ENCODE assay signal across 8 mouse cellular contexts in genomic region chr8:94191101-94191691, GRCm38 (mm10). TPM values are rescaled to one million over a fixed set of nuclear protein-coding genes. Genes with fewer than 3 reads are reported as not detected.
DNase-seq lines count a peak whose midpoint lies in the region; ATAC-seq and TF ChIP-seq lines count a peak whose summit lies in the region.

No protein-coding gene starts in this region.

- no peaks in the 10 kb centered on the region for H3K36me3 ChIP-seq in forebrain, embryonic 13.5 days (ENCODE audit: poor library complexity, severe bottlenecking)
- no peaks in the 10 kb centered on the region for H3K36me3 ChIP-seq in limb, embryonic 11.5 days (ENCODE audit: control insufficient read depth, insufficient read depth, low read length)
- no peaks in the 10 kb centered on the region for H3K36me3 ChIP-seq in midbrain, embryonic 10.5 days
- no peaks in the 10 kb centered on the region for H3K36me3 ChIP-seq in stomach, postnatal 0 days (ENCODE audit: control insufficient read depth, insufficient read depth, low read length)

- no peak overlapping the region for H3K27ac ChIP-seq in forebrain, embryonic 13.5 days
- no peak overlapping the region for H3K27ac ChIP-seq in limb, embryonic 11.5 days (replicated peaks; ENCODE audit: low read depth, low read length)
- peak overlapping the region; percentile 57; the same call in 1 of the 2 replicates for H3K27ac ChIP-seq in midbrain, embryonic 10.5 days (replicated peaks)
- 0 out of 2 replicates have a peak overlapping the region, but pooled peaks have one; percentile 3 for H3K27ac ChIP-seq in stomach, postnatal 0 days (replicated peaks)

- H3K4me1 ChIP-seq in forebrain, embryonic 13.5 days, result peaks cover 35% of the 10 kb centered on the region
- peaks cover 4% of the 10 kb centered on the region; the same call in 1 of the 2 replicates for H3K4me1 ChIP-seq in limb, embryonic 11.5 days (ENCODE audit: control insufficient read depth, insufficient read depth, low read length)
- H3K4me1 ChIP-seq in midbrain, embryonic 10.5 days, result peaks cover 32% of the 10 kb centered on the region
- H3K4me1 ChIP-seq in stomach, postnatal 0 days (replicated peaks; ENCODE audit: control insufficient read depth, insufficient read depth), result 0 out of 2 replicates have a peak, but pooled peaks cover 3% of the 10 kb centered on the region

- peak overlapping the region; percentile 53 for H3K4me2 ChIP-seq in forebrain, embryonic 13.5 days
- H3K4me2 ChIP-seq in limb, embryonic 11.5 days (ENCODE audit: low read depth, severe bottlenecking), result peak overlapping the region; percentile 32
- H3K4me2 ChIP-seq in stomach, postnatal 0 days (replicated peaks; ENCODE audit: low read depth), result peak overlapping the region; percentile 47; the same call in 1 of the 2 replicates

- no peak for TF ChIP-seq CTCF in stomach, postnatal 0 days (IDR thresholded peaks at IDR 0.05; ENCODE audit: low read depth)

- peaks cover 16% of the 10 kb centered on the region for H3K27me3 ChIP-seq in forebrain, embryonic 13.5 days
- H3K27me3 ChIP-seq in limb, embryonic 11.5 days (ENCODE audit: control insufficient read depth, insufficient read depth, low read length), result peaks cover 4% of the 10 kb centered on the region
- H3K27me3 ChIP-seq in midbrain, embryonic 10.5 days (ENCODE audit: low read depth, poor library complexity, severe bottlenecking), result peaks cover 45% of the 10 kb centered on the region
- H3K27me3 ChIP-seq in stomach, postnatal 0 days (ENCODE audit: control insufficient read depth, insufficient read depth, low read length), result no peaks in the 10 kb centered on the region

- no peaks in the 10 kb centered on the region for H3K9me3 ChIP-seq in forebrain, embryonic 13.5 days (replicated peaks)
- H3K9me3 ChIP-seq in limb, embryonic 11.5 days (ENCODE audit: control insufficient read depth, low read length), result no peaks in the 10 kb centered on the region
- no peaks in the 10 kb centered on the region for H3K9me3 ChIP-seq in midbrain, embryonic 10.5 days (replicated peaks)
- H3K9me3 ChIP-seq in stomach, postnatal 0 days (ENCODE audit: control insufficient read depth, low read length), result no peaks in the 10 kb centered on the region

- peak; percentile 74 for DNase-seq in urinary bladder, postnatal 14 days (ENCODE audit: low spot score)
- DNase-seq in urinary bladder, postnatal 10 days (ENCODE audit: low spot score), result no peak
- peak; percentile 78 for DNase-seq in heart, postnatal 4 days
- DNase-seq in limb, embryonic 11.5 days (ENCODE audit: low spot score), result peak; percentile 60
- DNase-seq in midbrain, embryonic 10.5 days (ENCODE audit: low spot score), result peak; percentile 42
- peak; percentile 83 for DNase-seq in stomach, postnatal 0 days (ENCODE audit: low spot score)
- DNase-seq in layer of hippocampus, postnatal 25 days (ENCODE audit: extremely low spot score in 1 of 2, low spot score in 1 of 2), result no peak

- H3K4me3 ChIP-seq in forebrain, embryonic 13.5 days, result no peak overlapping the region
- H3K4me3 ChIP-seq in limb, embryonic 11.5 days (ENCODE audit: low read depth, low read length), result peak overlapping the region; percentile 17; the same call in 1 of the 2 replicates
- peak overlapping the region; percentile 48 for H3K4me3 ChIP-seq in midbrain, embryonic 10.5 days
- H3K4me3 ChIP-seq in stomach, postnatal 0 days (ENCODE audit: low read depth, low read length), result no peak overlapping the region

- no peak for TF ChIP-seq EP300 in stomach, postnatal 0 days (optimal IDR thresholded peaks at IDR 0.05)

- no peak for ATAC-seq in forebrain, embryonic 13.5 days
- no peak for ATAC-seq in limb, embryonic 11.5 days (ENCODE audit: insufficient number of reproducible peaks, low FRiP score, low TSS enrichment, low read depth)
- peak; percentile 19; the same call in 1 of the 2 replicates for ATAC-seq in stomach, postnatal 0 days (ENCODE audit: low FRiP score, low TSS enrichment)

- no peak overlapping the region for H3K9ac ChIP-seq in forebrain, embryonic 13.5 days
- H3K9ac ChIP-seq in limb, embryonic 11.5 days (ENCODE audit: low read length), result no peak overlapping the region
- no peak overlapping the region for H3K9ac ChIP-seq in stomach, postnatal 0 days (ENCODE audit: low read length)

- 30% methylated on average over 21 of the region's 21 CpGs for WGBS in forebrain, embryonic 13.5 days
- 23% methylated on average over 21 of the region's 21 CpGs for WGBS in limb, embryonic 11.5 days
- WGBS in midbrain, embryonic 10.5 days, result 29% methylated on average over 21 of the region's 21 CpGs
- WGBS in stomach, postnatal 0 days, result 27% methylated on average over 21 of the region's 21 CpGs

RNA-seq across cellular contexts. Expression of gene Mt1, which starts 12.3 kb away (rescaled TPM):
- 91.0 and 105 TPM in 2 replicates for polyA plus RNA-seq in forebrain, embryonic 13.5 days (2015; fragmentation: Nextera tagmentation; extraction: Ambion mirVana)
- 100 to 1,000 TPM; 168 to 174 TPM for total RNA-seq in heart, postnatal 4 days (2021)
- polyA plus RNA-seq in limb, embryonic 11.5 days (2014; fragmentation: Nextera tagmentation; extraction: Ambion mirVana), result 81.4 and 82.2 TPM in 2 replicates
- 131 and 201 TPM in 2 replicates for polyA plus RNA-seq in midbrain, embryonic 10.5 days (2016; fragmentation: Nextera tagmentation; extraction: Ambion mirVana)
- polyA plus RNA-seq in stomach, postnatal 0 days (2015; fragmentation: Nextera tagmentation; extraction: Ambion mirVana), result 1,909 and 2,218 TPM in 2 replicates
- total RNA-seq in layer of hippocampus, postnatal 25 days (2021), result 100 to 1,000 TPM; 584 to 804 TPM

RNA-seq across cellular contexts. Expression of gene Mt2, which starts 18.7 kb away (rescaled TPM):
- polyA plus RNA-seq in forebrain, embryonic 13.5 days (2015; fragmentation: Nextera tagmentation; extraction: Ambion mirVana), result 41.0 and 48.0 TPM in 2 replicates
- 10 to 100 TPM; 35.5 to 37.4 TPM for total RNA-seq in heart, postnatal 4 days (2021)
- polyA plus RNA-seq in limb, embryonic 11.5 days (2014; fragmentation: Nextera tagmentation; extraction: Ambion mirVana), result 21.7 and 23.2 TPM in 2 replicates
- polyA plus RNA-seq in midbrain, embryonic 10.5 days (2016; fragmentation: Nextera tagmentation; extraction: Ambion mirVana), result 32.3 and 55.8 TPM in 2 replicates
- polyA plus RNA-seq in stomach, postnatal 0 days (2015; fragmentation: Nextera tagmentation; extraction: Ambion mirVana), result 570 and 681 TPM in 2 replicates
- 100 to 1,000 TPM; 381 to 701 TPM for total RNA-seq in layer of hippocampus, postnatal 25 days (2021)

RNA-seq across cellular contexts. Expression of gene Nup93, which starts 23.2 kb away (rescaled TPM):
- 83.6 and 98.8 TPM in 2 replicates for polyA plus RNA-seq in forebrain, embryonic 13.5 days (2015; fragmentation: Nextera tagmentation; extraction: Ambion mirVana)
- 10 to 100 TPM; 45.1 to 52.7 TPM for total RNA-seq in heart, postnatal 4 days (2021)
- polyA plus RNA-seq in limb, embryonic 11.5 days (2014; fragmentation: Nextera tagmentation; extraction: Ambion mirVana), result 128 and 135 TPM in 2 replicates
- polyA plus RNA-seq in midbrain, embryonic 10.5 days (2016; fragmentation: Nextera tagmentation; extraction: Ambion mirVana), result 133 and 142 TPM in 2 replicates
- 26.2 and 28.1 TPM in 2 replicates for polyA plus RNA-seq in stomach, postnatal 0 days (2015; fragmentation: Nextera tagmentation; extraction: Ambion mirVana)
- total RNA-seq in layer of hippocampus, postnatal 25 days (2021), result 10 to 100 TPM; 42.5 to 60.5 TPM

RNA-seq across cellular contexts. Expression of gene Mt3, which starts 38.8 kb away (rescaled TPM):
- polyA plus RNA-seq in forebrain, embryonic 13.5 days (2015; fragmentation: Nextera tagmentation; extraction: Ambion mirVana), result 188 and 208 TPM in 2 replicates
- 10 to 100 TPM; 26.7 to 28.1 TPM for total RNA-seq in heart, postnatal 4 days (2021)
- polyA plus RNA-seq in limb, embryonic 11.5 days (2014; fragmentation: Nextera tagmentation; extraction: Ambion mirVana), result 0.61 TPM in 1 of 2 replicates, not detected in the other
- polyA plus RNA-seq in midbrain, embryonic 10.5 days (2016; fragmentation: Nextera tagmentation; extraction: Ambion mirVana), result 6.8 and 7.5 TPM in 2 replicates
- polyA plus RNA-seq in stomach, postnatal 0 days (2015; fragmentation: Nextera tagmentation; extraction: Ambion mirVana), result 4.1 and 5.3 TPM in 2 replicates
- total RNA-seq in layer of hippocampus, postnatal 25 days (2021), result 1,000 to 10,000 TPM; 1,168 to 1,277 TPM

RNA-seq across cellular contexts. Expression of gene Mt4, which starts 54.2 kb away (rescaled TPM):
- not detected in 2 replicates for polyA plus RNA-seq in forebrain, embryonic 13.5 days (2015; fragmentation: Nextera tagmentation; extraction: Ambion mirVana)
- total RNA-seq in heart, postnatal 4 days (2021), result not detected
- polyA plus RNA-seq in limb, embryonic 11.5 days (2014; fragmentation: Nextera tagmentation; extraction: Ambion mirVana), result not detected in 2 replicates
- polyA plus RNA-seq in midbrain, embryonic 10.5 days (2016; fragmentation: Nextera tagmentation; extraction: Ambion mirVana), result not detected in 2 replicates
- 79.7 and 84.9 TPM in 2 replicates for polyA plus RNA-seq in stomach, postnatal 0 days (2015; fragmentation: Nextera tagmentation; extraction: Ambion mirVana)
- not detected for total RNA-seq in layer of hippocampus, postnatal 25 days (2021)

Comparison
In these comparisons a context has a peak if more than half of its experiments do, and no peak if none do; other contexts are left out.
1. DNase-seq: peak in urinary bladder, postnatal 14 days (single experiment), heart, postnatal 4 days (single experiment), limb, embryonic 11.5 days (single experiment), midbrain, embryonic 10.5 days (single experiment) and stomach, postnatal 0 days (single experiment); none in urinary bladder, postnatal 10 days (single experiment) and layer of hippocampus, postnatal 25 days (0 of 2).
2. H3K27ac ChIP-seq: peak in midbrain, embryonic 10.5 days (single experiment) and stomach, postnatal 0 days (single experiment); none in forebrain, embryonic 13.5 days (single experiment) and limb, embryonic 11.5 days (single experiment).
3. H3K4me3 ChIP-seq: peak in limb, embryonic 11.5 days (single experiment) and midbrain, embryonic 10.5 days (single experiment); none in forebrain, embryonic 13.5 days (single experiment) and stomach, postnatal 0 days (single experiment).
4. RNA of gene Mt2, which starts 18.7 kb away (polyA plus RNA-seq): 570 to 681 TPM in stomach, postnatal 0 days; 32.3 to 55.8 TPM in midbrain, embryonic 10.5 days, 41.0 to 48.0 TPM in forebrain, embryonic 13.5 days and 21.7 to 23.2 TPM in limb, embryonic 11.5 days; every median in the first group is over 10 times any median in the second.
5. Peak in every context shown above with its lines, with median percentiles within 50 percentile points of each other: H3K4me2 ChIP-seq.